Mouse (Mus musculus) midbrain, embryonic 16.5 days (tissue): ENCODE results near the gene Nfix. TPM values are rescaled to one million over a fixed set of nuclear protein-coding genes. Genes with fewer than 3 reads are reported as not detected.

Experiments
- ATAC-seq: fragments of 200-750 bp; cut with Nextera tagmentation; 2 replicates; pipeline ENCODE4 v1.8.0; 2017; ENCODE audit warnings: moderate TSS enrichment
- H3K27ac ChIP-seq: fragments of 300-500 bp; sonication (generic); 2 replicates; pipeline ENCODE4 v1.5.1; 2014; ENCODE audit warnings: mild to moderate bottlenecking, low read length, mixed read lengths
- H3K27me3 ChIP-seq: fragments of 300-500 bp; sonication (generic); 2 replicates; pipeline ENCODE4 v1.6.1; 2014; ENCODE audit warnings: low read depth, low read length, mixed read lengths; ENCODE audit not compliant: control insufficient read depth, insufficient read depth
- H3K36me3 ChIP-seq: fragments of 300-500 bp; sonication (generic); 2 replicates; pipeline ENCODE4 v1.6.1; 2014; ENCODE audit warnings: mild to moderate bottlenecking, low read length, moderate library complexity, mixed read lengths; ENCODE audit not compliant: control insufficient read depth, insufficient read depth
- H3K4me1 ChIP-seq: fragments of 300-500 bp; sonication (generic); 2 replicates; pipeline ENCODE4 v1.6.1; 2014; ENCODE audit warnings: mild to moderate bottlenecking, low read length, mixed read lengths; ENCODE audit not compliant: control insufficient read depth, insufficient read depth
- H3K4me2 ChIP-seq: fragments of 300-500 bp; sonication (generic); 2 replicates; pipeline ENCODE4 v1.6.1; 2014; ENCODE audit warnings: mild to moderate bottlenecking, low read length, mixed read lengths
- H3K4me3 ChIP-seq: fragments of 300-500 bp; sonication (generic); 2 replicates; pipeline ENCODE4 v1.5.1; 2014; ENCODE audit warnings: low read depth, mild to moderate bottlenecking, low read length, moderate library complexity, mixed read lengths
- H3K9ac ChIP-seq: fragments of 300-500 bp; sonication (generic); 2 replicates; pipeline ENCODE4 v1.6.1; 2014; ENCODE audit warnings: low read depth, low read length, mixed read lengths
- H3K9me3 ChIP-seq: fragments of 300-500 bp; sonication (generic); replicated peaks from 2 replicates; pipeline ENCODE4 v1.6.1; 2014; ENCODE audit warnings: mild to moderate bottlenecking, low read length, mixed read lengths; ENCODE audit not compliant: control insufficient read depth, poor library complexity, severe bottlenecking
- WGBS: fragments of 180-500 bp; shearing (Covaris S2); extraction: QIAGEN DNeasy Blood & Tissue Kit; methylation state at CpG from one replicate; pipeline ENCODE4 v1.1.7; 2014; 5-methylcytosine and 5-hydroxymethylcytosine counted together
- polyA plus RNA-seq: library from polyadenylated mRNA; unstranded; fragments of >200 nt; fragmentation: Nextera tagmentation; extraction: Ambion mirVana; gene quantifications from 2 replicates; pipeline ENCODE4 v1.2.1, GENCODE M21; 2015

The Nfix gene
- polyA plus RNA-seq, 1 experiment from 2014 or later = 55.4 TPM

DNA sequence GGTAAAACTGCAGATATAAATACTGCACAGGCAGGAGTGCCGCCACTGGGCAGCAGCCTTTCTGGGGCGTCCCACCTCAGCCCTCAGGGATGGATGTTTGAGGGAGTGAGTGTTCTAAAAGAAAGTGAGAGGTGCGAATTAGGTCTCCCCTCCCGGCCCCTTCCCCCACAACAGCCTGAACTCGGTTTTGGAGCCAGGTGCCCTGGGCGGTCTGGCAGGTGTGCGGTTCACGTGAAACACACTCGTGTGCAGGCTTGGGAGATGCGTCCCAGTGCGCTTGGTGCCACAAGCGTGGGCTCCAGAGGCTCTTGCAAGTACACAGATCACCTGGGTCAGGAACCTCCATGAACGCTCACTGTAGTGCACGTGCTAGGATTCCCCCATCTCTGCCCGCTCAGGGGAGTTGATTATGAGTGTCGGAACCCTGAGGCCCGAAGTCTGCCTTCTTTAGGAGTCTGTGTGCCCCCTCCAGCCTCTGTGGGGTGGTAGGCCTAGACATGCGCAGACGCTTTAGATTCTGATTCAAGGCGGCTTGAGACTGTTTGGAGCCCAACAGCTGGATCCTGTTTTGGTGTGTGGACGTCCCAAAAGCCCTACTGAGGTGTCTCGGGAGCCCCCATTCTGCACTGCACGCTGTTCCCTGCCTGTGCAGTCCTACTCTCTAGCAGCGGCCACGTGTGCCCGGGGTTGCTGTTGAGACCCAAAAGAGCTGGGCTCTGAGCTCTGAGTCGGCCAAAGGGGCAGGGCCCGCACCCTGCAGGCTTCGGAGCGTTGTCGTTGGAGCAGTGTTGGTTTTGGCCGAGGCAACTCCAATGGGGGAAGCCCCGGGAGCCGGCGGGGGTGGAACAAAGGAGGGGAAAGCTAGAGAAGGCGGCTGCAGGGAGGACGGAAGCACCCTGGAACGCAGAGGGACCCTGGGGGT, 14.1 kb downstream of the Nfix start:
- peak overlapping the region; percentile 9; the same call in 1 of the 2 replicates for H3K4me2 ChIP-seq
- 0 out of 2 replicates have a peak overlapping the region, but pooled peaks have one; percentile 26 for H3K9ac ChIP-seq
- no peak overlapping the region for H3K4me3 ChIP-seq
- no peaks in the 10 kb centered on the region for H3K36me3 ChIP-seq
- H3K27ac ChIP-seq = peak overlapping the region; percentile 36
- 5% methylated on average over 38 of the region's 38 CpGs for WGBS
- H3K4me1 ChIP-seq = peaks cover 9% of the 10 kb centered on the region
- peak; percentile 26; the same call in 1 of the 2 replicates for ATAC-seq
- no peaks in the 10 kb centered on the region for H3K9me3 ChIP-seq
- peaks cover 69% of the 10 kb centered on the region for H3K27me3 ChIP-seq

DNA sequence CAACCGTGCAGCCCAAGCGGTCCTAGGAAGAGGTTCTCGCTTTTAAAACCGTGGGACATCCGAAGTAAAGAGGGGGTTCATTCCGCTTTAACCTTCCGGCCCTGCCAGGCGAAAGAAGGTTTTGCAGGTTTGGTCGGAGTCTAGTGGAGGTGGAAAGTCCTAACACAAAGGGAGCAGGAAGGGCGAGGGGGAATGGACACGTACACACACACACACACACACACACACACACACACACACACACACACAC, 14.7 kb downstream of the Nfix start:
- H3K4me2 ChIP-seq = no peak overlapping the region; the same call in 1 of the 2 replicates
- no peak overlapping the region for H3K4me3 ChIP-seq
- peaks cover 9% of the 10 kb centered on the region for H3K4me1 ChIP-seq
- peaks cover 66% of the 10 kb centered on the region for H3K27me3 ChIP-seq
- ATAC-seq = no peak
- no peak overlapping the region for H3K27ac ChIP-seq
- 12% methylated on average over 11 of the region's 11 CpGs for WGBS
- H3K9ac ChIP-seq = no peak overlapping the region
- no peaks in the 10 kb centered on the region for H3K9me3 ChIP-seq
- H3K36me3 ChIP-seq = no peaks in the 10 kb centered on the region

DNA sequence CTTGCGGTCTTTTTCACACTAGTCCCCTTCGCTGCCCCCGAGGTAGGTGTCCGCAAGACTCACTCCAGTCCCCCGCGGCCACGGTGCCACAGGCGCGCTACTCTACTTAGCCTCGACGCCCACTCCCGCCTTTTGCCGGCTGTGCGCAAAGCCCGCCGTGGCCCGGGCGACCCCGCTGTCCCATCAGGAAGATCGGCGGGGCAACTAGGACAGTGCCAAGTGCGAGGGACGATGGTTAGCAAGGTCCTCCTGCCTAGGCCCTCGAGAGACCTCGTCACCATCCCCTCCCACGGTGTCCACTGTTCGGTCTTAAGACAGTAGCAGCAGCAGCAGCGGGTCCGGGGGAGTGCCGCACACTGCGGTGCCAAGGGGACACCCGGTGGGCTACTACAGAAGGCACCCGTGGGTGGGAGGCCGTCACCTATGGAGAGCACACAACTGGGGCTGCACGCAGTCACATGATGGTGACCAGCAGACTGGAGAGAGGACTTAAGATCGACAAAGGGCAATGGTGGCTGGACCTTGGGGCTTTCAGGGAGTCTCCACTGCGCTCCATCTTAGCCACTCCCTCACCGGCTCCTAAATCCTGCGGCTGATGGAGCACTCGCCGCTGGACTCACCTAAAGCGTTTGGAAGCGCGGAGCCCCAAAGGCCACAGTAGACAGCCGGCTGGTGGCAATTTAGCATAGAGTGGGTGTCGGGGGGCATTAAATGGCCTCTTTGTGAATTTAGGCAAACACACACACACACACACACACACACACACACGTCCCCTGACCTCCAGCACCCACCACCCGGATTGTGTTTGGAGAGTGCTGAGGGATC, 15.3 kb downstream of the Nfix start:
- H3K9me3 ChIP-seq = no peaks in the 10 kb centered on the region
- H3K4me2 ChIP-seq = peak overlapping the region; percentile 44
- 2% methylated on average over 48 of the region's 48 CpGs for WGBS
- no peak overlapping the region for H3K27ac ChIP-seq
- peaks cover 61% of the 10 kb centered on the region for H3K27me3 ChIP-seq
- H3K9ac ChIP-seq = peak overlapping the region; percentile 16; the same call in 1 of the 2 replicates
- ATAC-seq = no peak
- peaks cover 9% of the 10 kb centered on the region for H3K4me1 ChIP-seq
- peak overlapping the region; percentile 12 for H3K4me3 ChIP-seq
- no peaks in the 10 kb centered on the region for H3K36me3 ChIP-seq

DNA sequence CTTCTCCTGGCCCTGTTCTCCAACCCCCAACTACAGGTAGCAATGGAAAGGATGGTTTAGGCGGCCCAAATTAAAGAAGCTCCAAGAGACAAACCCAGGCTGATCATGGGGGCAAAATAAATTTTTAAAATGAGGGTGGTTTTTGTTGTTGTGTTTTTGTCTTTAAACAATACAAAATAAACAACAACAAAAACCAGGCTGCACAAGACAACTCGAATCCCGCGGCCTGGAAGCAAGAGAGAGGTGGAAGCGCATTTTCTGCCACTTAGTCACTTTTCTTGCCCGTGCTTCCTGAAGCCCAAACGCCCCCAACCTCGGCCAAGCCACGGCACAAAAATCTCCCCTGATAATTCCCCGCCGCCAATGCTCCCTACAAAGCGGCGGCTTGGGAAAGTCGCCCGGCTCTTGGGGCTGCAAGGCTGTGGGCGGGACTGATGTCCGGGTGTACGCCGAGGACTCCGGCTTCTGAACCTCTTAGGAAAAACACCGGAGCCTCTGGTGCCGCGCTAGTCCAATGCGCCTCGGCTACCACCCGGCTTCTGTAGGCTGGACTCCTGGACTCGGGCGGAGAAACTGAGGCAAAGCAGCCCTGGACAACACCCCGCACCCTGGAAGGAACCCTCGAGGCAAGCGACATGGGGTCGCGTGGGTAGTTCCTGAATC, 16.1 kb downstream of the Nfix start:
- Histone ChIP-seq H3K9me3 (no peaks in the 10 kb centered on the region), H3K27ac (no peak overlapping the region)
- WGBS = 3% methylated on average over 33 of the region's 33 CpGs

DNA sequence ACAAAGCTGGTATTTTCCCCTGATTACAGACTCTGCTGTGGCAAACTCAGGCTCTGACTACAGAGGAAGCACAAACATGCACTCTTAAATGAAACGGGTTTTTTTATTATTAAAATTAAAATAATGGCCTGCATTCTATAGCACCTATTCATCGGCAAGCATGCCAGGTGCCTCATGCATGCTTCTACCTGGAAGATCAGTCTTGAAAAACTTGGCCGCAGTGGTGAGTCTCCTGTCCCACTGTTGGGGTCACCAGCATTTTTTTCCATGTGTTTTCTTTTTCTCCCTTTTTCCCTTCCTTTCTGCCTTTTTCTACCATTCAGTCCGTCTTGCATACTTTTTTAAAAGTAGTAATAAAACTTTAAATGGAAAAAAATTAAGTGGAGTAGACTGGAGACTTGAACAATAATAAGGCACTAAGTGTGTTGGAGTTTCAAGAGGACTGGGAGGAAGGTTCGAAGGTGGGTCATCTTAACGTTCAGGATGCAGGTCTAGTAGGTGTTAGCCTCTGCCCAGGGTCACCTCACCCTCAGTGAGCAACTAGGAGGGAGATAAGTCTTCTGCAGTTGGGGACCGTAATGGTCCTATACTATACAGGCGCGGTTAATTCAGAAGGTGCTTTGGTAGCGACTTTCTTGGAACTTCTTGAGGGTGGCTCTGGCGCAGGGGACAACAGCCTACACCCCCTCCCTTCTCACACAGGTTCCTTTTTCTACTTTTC, 16.8 kb downstream of the Nfix start:
- H3K27me3 ChIP-seq = peaks cover 61% of the 10 kb centered on the region
- no peak for ATAC-seq
- H3K9ac ChIP-seq = no peak overlapping the region
- no peak overlapping the region for H3K4me3 ChIP-seq
- 0 out of 2 replicates have a peak overlapping the region, but pooled peaks have one; percentile 10 for H3K27ac ChIP-seq
- peaks cover 5% of the 10 kb centered on the region; the same call in 1 of the 2 replicates for H3K4me1 ChIP-seq
- no peaks in the 10 kb centered on the region for H3K36me3 ChIP-seq
- WGBS = 11% methylated on average over 11 of the region's 11 CpGs
- H3K4me2 ChIP-seq = no peak overlapping the region
- no peaks in the 10 kb centered on the region for H3K9me3 ChIP-seq

More for the DNA sequence above, 16.1 kb downstream of the Nfix start:
- Histone ChIP-seq H3K36me3 (no peaks in the 10 kb centered on the region), H3K4me1 (peaks cover 5% of the 10 kb centered on the region; the same call in 1 of the 2 replicates), H3K9ac (peak overlapping the region; percentile 16; the same call in 1 of the 2 replicates), H3K27me3 (peaks cover 61% of the 10 kb centered on the region), H3K4me3 (peak overlapping the region; percentile 12), H3K4me2 (peak overlapping the region; percentile 44)
- ATAC-seq = no peak

DNA sequence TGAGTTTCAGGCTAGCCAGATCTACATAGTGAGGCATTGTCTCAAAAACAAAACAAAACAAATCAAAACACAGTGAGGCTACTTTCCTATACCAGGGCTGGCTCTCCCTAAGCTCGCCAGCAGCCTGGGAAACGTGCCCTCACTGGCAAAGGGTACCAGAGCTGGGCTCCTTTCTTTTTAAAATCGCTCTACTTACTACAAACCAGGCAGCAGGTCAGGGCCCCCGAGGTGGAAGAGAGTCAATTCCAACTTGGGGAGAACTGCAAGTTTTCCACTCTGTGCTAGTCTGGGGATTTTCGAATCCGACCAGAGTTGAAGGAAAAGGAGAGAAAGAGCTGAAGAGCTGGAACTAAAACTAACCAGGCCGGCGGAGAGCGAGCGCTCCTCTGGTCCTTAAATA, 17.5 kb downstream of the Nfix start:
- H3K27ac ChIP-seq = 0 out of 2 replicates have a peak overlapping the region, but pooled peaks have one; percentile 10
- peaks cover 5% of the 10 kb centered on the region; the same call in 1 of the 2 replicates for H3K4me1 ChIP-seq
- no peak for ATAC-seq

DNA sequence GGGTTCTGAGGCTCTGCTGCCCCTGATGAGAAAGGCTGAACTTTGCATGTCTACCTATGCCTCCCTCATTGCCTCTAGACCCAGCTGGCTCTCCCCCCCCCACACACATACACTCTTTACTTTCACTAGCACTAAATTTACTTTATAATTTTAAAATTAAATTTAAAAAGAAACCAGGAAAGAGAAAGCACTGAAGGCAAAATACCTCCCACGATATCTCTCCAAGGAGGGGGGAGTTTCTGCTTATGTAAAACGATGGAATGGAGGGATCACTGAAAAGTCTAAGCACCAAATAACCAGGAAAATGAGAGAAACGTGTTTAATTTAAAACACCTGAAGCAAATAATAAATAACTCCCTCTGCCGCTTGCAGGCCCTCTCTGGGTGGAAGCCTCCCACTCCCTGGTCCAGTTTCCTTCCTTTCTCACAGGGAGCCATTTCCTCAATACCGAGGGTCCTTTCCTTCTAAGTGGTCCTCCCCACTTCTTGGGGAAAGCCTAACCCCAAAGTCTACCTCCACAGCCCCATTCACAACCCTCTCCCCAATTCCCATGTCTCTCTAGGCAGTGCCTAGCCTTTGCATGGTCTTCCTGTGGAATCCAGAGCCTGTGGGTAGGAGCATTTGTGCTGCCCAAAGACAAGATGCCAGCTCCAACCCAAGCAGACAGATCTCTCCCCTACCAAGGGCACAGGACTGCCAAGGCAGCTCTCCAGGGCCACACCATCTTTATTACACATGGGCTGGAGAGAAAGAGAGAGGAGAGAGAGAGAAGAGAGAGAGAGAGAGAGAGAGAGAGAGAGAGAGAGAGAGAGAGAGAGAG, 18.2 kb downstream of the Nfix start:
- H3K9ac ChIP-seq = no peak overlapping the region
- H3K27ac ChIP-seq = no peak overlapping the region
- peaks cover 5% of the 10 kb centered on the region; the same call in 1 of the 2 replicates for H3K4me1 ChIP-seq
- H3K9me3 ChIP-seq = no peaks in the 10 kb centered on the region
- no peaks in the 10 kb centered on the region for H3K36me3 ChIP-seq
- 21% methylated on average over 5 of the region's 5 CpGs for WGBS
- H3K4me3 ChIP-seq = no peak overlapping the region
- ATAC-seq = no peak
- no peak overlapping the region for H3K4me2 ChIP-seq
- H3K27me3 ChIP-seq = peaks cover 60% of the 10 kb centered on the region

More for the DNA sequence above, 17.5 kb downstream of the Nfix start:
- Histone ChIP-seq H3K4me2 (no peak overlapping the region), H3K27me3 (peaks cover 61% of the 10 kb centered on the region), H3K9me3 (no peaks in the 10 kb centered on the region), H3K9ac (no peak overlapping the region), H3K4me3 (no peak overlapping the region), H3K36me3 (no peaks in the 10 kb centered on the region)
- WGBS = 19% methylated on average over 10 of the region's 10 CpGs
